Mouse (Mus musculus): ENCODE measurements around the gene Tmem14a. TPM values are rescaled to one million over a fixed set of nuclear protein-coding genes. Genes with fewer than 3 reads are reported as not detected.
"Not testable (repeated sequence)": the region's sequence is repeated elsewhere in the genome, so short reads cannot be mapped to it uniquely, and the experiment has no call there.

The Tmem14a gene
- 69.6 and 70.2 TPM in 2 replicates for polyA plus RNA-seq (2012; rRNA removed)

DNA sequence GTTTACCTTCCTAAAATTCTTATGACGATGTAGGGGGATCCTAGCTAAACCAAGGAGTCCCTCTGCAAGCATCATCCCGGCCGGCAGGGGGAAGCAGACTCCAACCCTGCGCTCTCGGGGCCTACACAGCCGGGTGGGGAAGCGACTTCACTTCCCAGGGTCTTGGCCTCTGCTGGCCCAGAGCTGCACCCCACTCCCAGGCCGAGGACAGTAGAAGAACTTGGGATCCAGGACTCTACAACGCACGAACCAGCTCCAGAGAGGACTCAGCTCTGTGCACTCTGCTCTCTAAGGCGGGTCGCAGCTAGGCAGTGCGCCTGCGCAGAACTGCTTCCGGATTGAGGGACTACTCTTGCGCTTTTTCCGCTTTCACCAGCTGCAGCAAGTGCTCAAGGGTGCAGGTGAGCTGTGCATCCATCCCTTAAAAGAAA is at the start of gene Tmem14a:
Tmem14a (plus strand) TSS at position 87 of the 431 bp plus-strand sequence.
- Histone ChIP-seq H3K4me1 (ENCODE audit: control insufficient read depth, insufficient read depth, low read length) (peaks cover 3% of the 10 kb centered on the region), H3K27ac (ENCODE audit: insufficient read depth, low read length) (peak within 1 kb of the TSS; percentile 83), H3K4me3 (ENCODE audit: insufficient read depth, low read length) (peak within 1 kb of the TSS; percentile 58)
- TF ChIP-seq CTCF (IDR thresholded peaks at IDR 0.05; ENCODE audit: extremely low read depth, insufficient read depth, low read length) = peak; percentile 64
- TF ChIP-seq POLR2A (IDR thresholded peaks at IDR 0.05; ENCODE audit: extremely low read depth, insufficient read depth, low read length) = peak; percentile 90

DNA sequence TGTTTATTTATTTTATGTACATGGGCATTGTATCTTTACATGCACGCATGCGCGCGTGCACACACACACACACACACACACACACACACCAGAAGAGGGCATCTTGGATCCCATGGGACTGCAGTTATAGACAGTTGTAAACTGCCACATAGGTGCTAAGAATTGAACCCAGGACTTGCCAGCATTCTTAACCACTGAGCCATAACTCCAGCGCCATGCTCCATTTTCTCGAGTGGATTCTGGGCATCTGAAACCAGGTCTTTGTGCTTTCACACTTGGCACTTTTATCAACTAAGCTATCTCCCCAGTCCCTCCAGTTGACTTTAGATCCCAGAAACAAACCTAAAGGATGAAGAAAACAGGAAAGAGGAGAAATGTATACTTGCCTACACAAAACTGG is 33.2 kb upstream of the Tmem14a start:
- no peak overlapping the region for H3K27ac ChIP-seq (ENCODE audit: insufficient read depth, low read length)
- H3K4me3 ChIP-seq (ENCODE audit: insufficient read depth, low read length) = no peak overlapping the region
- no peak for TF ChIP-seq CTCF (IDR thresholded peaks at IDR 0.05; ENCODE audit: extremely low read depth, insufficient read depth, low read length)
- no peak for TF ChIP-seq POLR2A (IDR thresholded peaks at IDR 0.05; ENCODE audit: extremely low read depth, insufficient read depth, low read length)
- H3K4me1 ChIP-seq (ENCODE audit: control insufficient read depth, insufficient read depth, low read length) = no peaks in the 10 kb centered on the region

DNA sequence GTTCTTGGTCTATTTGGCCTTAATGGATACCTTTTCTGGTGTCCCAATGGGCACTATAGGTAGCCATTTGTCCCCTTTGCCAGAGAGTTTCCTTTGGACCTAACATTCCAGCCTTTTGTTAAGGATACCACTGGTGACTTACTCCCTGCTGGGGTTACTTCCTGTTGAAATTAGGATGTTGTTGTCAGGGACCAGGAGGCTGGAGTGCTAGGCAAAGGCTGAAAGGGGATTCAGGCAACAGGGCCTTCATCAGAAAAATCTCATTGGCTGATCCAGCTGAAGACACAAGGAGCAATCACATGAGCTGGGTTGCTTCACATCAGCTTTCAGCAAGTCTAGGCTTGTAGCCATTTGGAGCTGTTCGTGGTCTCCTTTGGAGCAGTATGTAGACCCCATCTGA is 12.1 kb upstream of the Tmem14a start:
- no peak overlapping the region for H3K27ac ChIP-seq (ENCODE audit: insufficient read depth, low read length)
- TF ChIP-seq POLR2A (IDR thresholded peaks at IDR 0.05; ENCODE audit: extremely low read depth, insufficient read depth, low read length) (no peak), CTCF (IDR thresholded peaks at IDR 0.05; ENCODE audit: extremely low read depth, insufficient read depth, low read length) (no peak)
- H3K4me3 ChIP-seq (ENCODE audit: insufficient read depth, low read length) = no peak overlapping the region
- no peaks in the 10 kb centered on the region for H3K4me1 ChIP-seq (ENCODE audit: control insufficient read depth, insufficient read depth, low read length)

DNA sequence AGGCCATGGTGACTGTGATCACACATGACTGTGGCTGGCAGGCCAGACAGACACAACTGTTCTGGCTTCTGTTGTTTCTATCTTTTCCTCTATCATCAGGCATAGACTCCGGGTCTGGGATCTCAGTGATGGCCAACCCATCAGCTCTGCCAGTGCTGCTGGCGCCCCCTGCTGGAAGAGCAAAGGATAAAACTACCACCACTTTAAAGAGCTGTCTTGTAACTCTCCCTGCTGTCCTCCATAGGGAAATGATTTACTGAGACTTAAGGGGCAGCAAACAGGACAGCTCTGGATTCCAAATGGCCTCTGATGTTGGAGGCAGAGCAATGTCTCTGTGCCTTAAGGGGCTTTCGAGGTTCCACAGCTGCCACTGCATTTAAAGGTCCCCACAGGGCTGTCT is 4.8 kb upstream of the Tmem14a start:
- not testable (repeated sequence) for H3K4me1 ChIP-seq (ENCODE audit: control insufficient read depth, insufficient read depth, low read length); H3K27ac ChIP-seq (ENCODE audit: insufficient read depth, low read length); H3K4me3 ChIP-seq (ENCODE audit: insufficient read depth, low read length)
- 0 out of 2 replicates have a peak, but pooled peaks have one; percentile 1 for TF ChIP-seq CTCF (IDR thresholded peaks at IDR 0.05; ENCODE audit: extremely low read depth, insufficient read depth, low read length)

GRCm38 (mm10) chr1:21213991-21214692 is 4.2 kb upstream of the Tmem14a start:
- H3K27ac ChIP-seq (ENCODE audit: insufficient read depth, low read length) = peak overlapping the region; percentile 67
- not testable (repeated sequence) for H3K4me1 ChIP-seq (ENCODE audit: control insufficient read depth, insufficient read depth, low read length); H3K4me3 ChIP-seq (ENCODE audit: insufficient read depth, low read length)

DNA sequence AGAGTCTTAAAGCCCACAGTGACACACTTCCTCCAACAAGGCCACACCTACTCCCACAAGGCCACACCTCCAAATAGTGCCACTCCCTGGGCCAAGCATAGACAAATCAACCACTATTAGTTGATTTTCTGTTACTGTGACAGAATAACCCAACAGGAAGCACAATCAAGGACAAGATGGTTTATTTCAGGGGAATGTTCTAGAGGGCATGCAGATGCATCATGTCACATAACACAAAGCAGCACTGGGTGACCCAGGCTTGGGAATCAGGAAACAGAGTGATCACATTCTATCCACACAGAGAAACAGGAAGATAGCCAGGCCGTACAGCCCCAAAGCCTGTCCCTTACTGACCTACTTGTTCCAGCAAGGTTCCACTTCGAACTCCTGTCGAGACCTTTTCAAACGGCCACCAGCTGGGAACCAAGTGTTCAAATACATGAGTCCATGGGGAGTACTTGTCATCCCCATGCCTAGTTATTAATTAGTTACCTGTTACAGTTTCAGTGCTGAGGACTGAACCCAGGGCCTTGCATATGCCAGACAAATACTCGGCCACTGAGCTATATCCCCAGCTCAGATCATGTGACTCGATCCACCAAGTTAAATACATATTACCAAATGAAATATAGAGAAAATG is 9.5 kb downstream of the Tmem14a start:
- Histone ChIP-seq H3K4me3 (ENCODE audit: insufficient read depth, low read length) (no peak overlapping the region), H3K4me1 (ENCODE audit: control insufficient read depth, insufficient read depth, low read length) (peaks cover 4% of the 10 kb centered on the region; the same call in 1 of the 2 replicates), H3K27ac (ENCODE audit: insufficient read depth, low read length) (no peak overlapping the region)
- no peak for TF ChIP-seq POLR2A (IDR thresholded peaks at IDR 0.05; ENCODE audit: extremely low read depth, insufficient read depth, low read length)
- no peak for TF ChIP-seq CTCF (IDR thresholded peaks at IDR 0.05; ENCODE audit: extremely low read depth, insufficient read depth, low read length)

- not testable (repeated sequence) for H3K4me3 ChIP-seq (ENCODE audit: insufficient read depth, low read length); H3K4me1 ChIP-seq (ENCODE audit: control insufficient read depth, insufficient read depth, low read length); H3K27ac ChIP-seq (ENCODE audit: insufficient read depth, low read length)
Observed at GRCm38 (mm10) chr1:21228740-21229722, 10.7 kb downstream of the Tmem14a start.

DNA sequence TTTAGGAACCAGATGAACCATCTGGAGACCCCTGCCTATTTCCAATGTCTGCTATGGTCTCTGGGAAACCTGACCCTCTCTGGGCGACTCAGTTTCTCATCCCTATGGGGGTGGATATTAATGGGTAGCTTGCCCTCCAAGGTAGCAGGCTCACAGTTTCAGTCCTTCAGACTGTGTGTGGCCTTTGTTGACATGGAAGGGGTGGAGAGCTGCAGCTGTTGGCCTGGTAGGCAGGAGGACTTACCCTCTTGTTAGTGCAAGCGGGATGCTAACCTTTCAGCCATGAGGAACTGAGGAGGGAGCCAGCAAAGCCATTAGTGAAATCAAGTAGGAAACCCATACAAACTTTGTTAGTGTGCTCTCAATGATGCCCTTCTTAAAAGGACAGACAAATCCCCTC is 12.0 kb downstream of the Tmem14a start:
- peaks cover 4% of the 10 kb centered on the region; the same call in 1 of the 2 replicates for H3K4me1 ChIP-seq (ENCODE audit: control insufficient read depth, insufficient read depth, low read length)
- H3K27ac ChIP-seq (ENCODE audit: insufficient read depth, low read length) = no peak overlapping the region
- H3K4me3 ChIP-seq (ENCODE audit: insufficient read depth, low read length) = no peak overlapping the region
- TF ChIP-seq POLR2A (IDR thresholded peaks at IDR 0.05; ENCODE audit: extremely low read depth, insufficient read depth, low read length) (no peak), CTCF (IDR thresholded peaks at IDR 0.05; ENCODE audit: extremely low read depth, insufficient read depth, low read length) (no peak)

DNA sequence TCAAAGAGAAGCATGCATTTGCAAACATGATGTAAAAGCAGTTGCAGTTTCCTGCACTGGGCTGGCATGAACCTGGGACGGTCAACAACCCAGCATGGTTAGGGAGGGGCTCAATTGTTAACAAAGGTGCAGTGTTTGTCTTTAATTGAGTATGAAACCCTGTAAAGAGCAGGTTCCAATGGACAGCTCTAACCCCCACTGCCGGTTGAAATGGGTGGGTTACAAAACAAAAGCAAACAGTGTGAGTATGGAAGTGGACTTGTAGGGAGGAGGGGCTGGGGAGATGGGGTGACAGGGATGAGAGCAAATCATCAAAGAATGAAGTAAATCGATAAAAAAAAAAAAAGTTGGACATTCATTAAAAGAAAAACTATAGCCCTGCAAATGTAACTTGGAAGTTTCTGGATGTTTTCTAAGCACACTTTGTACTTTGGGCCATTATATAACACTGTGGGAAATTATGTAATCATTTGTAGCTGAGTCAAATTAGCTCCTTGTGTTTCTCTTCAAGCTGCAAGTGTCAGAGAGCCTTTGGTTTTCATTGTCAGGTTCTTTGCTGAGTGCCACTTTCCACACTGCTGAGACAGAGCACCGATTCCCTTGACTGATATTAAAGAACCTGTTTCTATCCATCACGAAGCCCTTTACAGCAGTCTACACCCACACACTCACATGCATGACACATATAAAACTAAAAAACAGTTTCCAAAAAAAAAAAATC is 13.5 kb downstream of the Tmem14a start:
- Histone ChIP-seq H3K27ac (ENCODE audit: insufficient read depth, low read length) (peak overlapping the region; percentile 53; the same call in 1 of the 2 replicates), H3K4me3 (ENCODE audit: insufficient read depth, low read length) (no peak overlapping the region), H3K4me1 (ENCODE audit: control insufficient read depth, insufficient read depth, low read length) (peaks cover 4% of the 10 kb centered on the region; the same call in 1 of the 2 replicates)
- TF ChIP-seq CTCF (IDR thresholded peaks at IDR 0.05; ENCODE audit: extremely low read depth, insufficient read depth, low read length) (no peak), POLR2A (IDR thresholded peaks at IDR 0.05; ENCODE audit: extremely low read depth, insufficient read depth, low read length) (no peak)

Measured in cortical plate, adult 2 months (tissue).